Mouse (Mus musculus) thymus, adult 2 months (tissue): ENCODE measurements at regions not wholly inside any gene's neighbourhood (a gene's known extent, or its start where the extent isn't known, plus 50 kb on each side); places are given as distances from the start of the nearest gene placed in this dataset.

Source experiments
- DNase-seq: peaks from one replicate; pipeline ENCODE4 v3.0.0; 2021
- H3K27ac ChIP-seq: fragments of 200-500 bp; 2 replicates; pipeline ENCODE4 v1.5.1; 2012; ENCODE audit warnings: low read length, control low read depth; ENCODE audit not compliant: control insufficient read depth, insufficient read depth
- H3K27me3 ChIP-seq: fragments of 200-500 bp; 2 replicates; pipeline ENCODE4 v1.6.1; 2012; ENCODE audit warnings: mild to moderate bottlenecking, low read length, moderate library complexity, mixed read lengths; ENCODE audit not compliant: control insufficient read depth, insufficient read depth
- H3K36me3 ChIP-seq: fragments of 200-500 bp; 2 replicates; pipeline ENCODE4 v1.6.1; 2012; ENCODE audit warnings: mild to moderate bottlenecking, low read length, moderate library complexity; ENCODE audit not compliant: control insufficient read depth, insufficient read depth
- H3K4me1 ChIP-seq: fragments of 200-500 bp; replicated peaks from 2 replicates; pipeline ENCODE4 v1.6.1; 2012; ENCODE audit warnings: low read length; ENCODE audit not compliant: control insufficient read depth, insufficient read depth
- H3K4me3 ChIP-seq: fragments of 200-500 bp; 2 replicates; pipeline ENCODE4 v1.5.1; 2012; ENCODE audit warnings: mild to moderate bottlenecking, low read length, control low read depth, moderate library complexity; ENCODE audit not compliant: control insufficient read depth, insufficient read depth
- CTCF ChIP-seq: fragments of 200-500 bp; IDR thresholded peaks from 2 replicates; pipeline ENCODE4 v1.5.1; 2012; ENCODE audit warnings: mild to moderate bottlenecking, control low read depth, low read length, moderate library complexity, borderline replicate concordance; ENCODE audit not compliant: control insufficient read depth, poor library complexity, insufficient read depth; ENCODE audit errors: extremely low read depth
- POLR2A ChIP-seq: fragments of 200-500 bp; IDR thresholded peaks from 2 replicates; pipeline ENCODE4 v1.6.1; 2012; ENCODE audit warnings: mild to moderate bottlenecking, low read length, control low read depth, moderate library complexity; ENCODE audit not compliant: control insufficient read depth, poor library complexity, insufficient read depth; ENCODE audit errors: extremely low read depth
- WGBS: fragments of 180-500 bp; shearing (Covaris S2); methylation state at CpG from one replicate; pipeline ENCODE4 v1.1.7; 2018; 5-methylcytosine and 5-hydroxymethylcytosine counted together

GRCm38 (mm10) chr10:111699557-111700508 is 193.7 kb downstream of the Phlda1 start:
- H3K4me1 ChIP-seq, result no peaks in the 10 kb centered on the region
- 93% methylated on average over 16 of the region's 16 CpGs for WGBS
- no peaks in the 10 kb centered on the region for H3K36me3 ChIP-seq
- H3K27ac ChIP-seq, result no peak overlapping the region
- H3K4me3 ChIP-seq, result no peak overlapping the region
- DNase-seq, result no peak
- H3K27me3 ChIP-seq, result no peaks in the 10 kb centered on the region
- no peak for TF ChIP-seq CTCF
- TF ChIP-seq POLR2A, result no peak

- H3K4me3 ChIP-seq, result no peak overlapping the region
- no peaks in the 10 kb centered on the region for H3K4me1 ChIP-seq
- 94% methylated on average over 3 of the region's 3 CpGs for WGBS
- H3K27me3 ChIP-seq, result no peaks in the 10 kb centered on the region
- no peaks in the 10 kb centered on the region for H3K36me3 ChIP-seq
- H3K27ac ChIP-seq, result no peak overlapping the region
- TF ChIP-seq POLR2A, result no peak
- no peak for TF ChIP-seq CTCF
- DNase-seq, result no peak
These were observed 194.5 kb downstream of the Phlda1 start for GRCm38 (mm10) chr10:111700570-111700969.

GRCm38 (mm10) chr10:111701138-111701537 is 195.1 kb downstream of the Phlda1 start:
- Histone ChIP-seq H3K36me3 (no peaks in the 10 kb centered on the region), H3K27me3 (no peaks in the 10 kb centered on the region), H3K4me3 (no peak overlapping the region), H3K27ac (no peak overlapping the region), H3K4me1 (no peaks in the 10 kb centered on the region)
- no peak for TF ChIP-seq POLR2A
- TF ChIP-seq CTCF, result no peak
- WGBS, result 82% methylated on average over 4 of the region's 4 CpGs
- no peak for DNase-seq

GRCm38 (mm10) chr10:111702435-111702834 is 196.3 kb downstream of the Phlda1 start:
- Histone ChIP-seq H3K27me3 (no peaks in the 10 kb centered on the region), H3K27ac (no peak overlapping the region), H3K4me3 (no peak overlapping the region), H3K4me1 (no peaks in the 10 kb centered on the region), H3K36me3 (no peaks in the 10 kb centered on the region)
- TF ChIP-seq CTCF (no peak), POLR2A (no peak)
- WGBS, result 94% methylated on average over 6 of the region's 6 CpGs
- no peak for DNase-seq

- no peaks in the 10 kb centered on the region for H3K36me3 ChIP-seq
- 40% methylated on average over 3 of the region's 3 CpGs for WGBS
- H3K4me1 ChIP-seq, result no peaks in the 10 kb centered on the region
- no peaks in the 10 kb centered on the region for H3K27me3 ChIP-seq
- no peak overlapping the region for H3K4me3 ChIP-seq
- no peak for TF ChIP-seq CTCF
- no peak for TF ChIP-seq POLR2A
- no peak for DNase-seq
- no peak overlapping the region for H3K27ac ChIP-seq
These were observed 197.4 kb downstream of the Phlda1 start for GRCm38 (mm10) chr10:111703447-111703846.

GRCm38 (mm10) chr10:111711519-111712113 is 205.5 kb downstream of the Phlda1 start:
- Histone ChIP-seq H3K4me3 (no peak overlapping the region), H3K27ac (no peak overlapping the region), H3K27me3 (no peaks in the 10 kb centered on the region), H3K36me3 (no peaks in the 10 kb centered on the region), H3K4me1 (no peaks in the 10 kb centered on the region)
- DNase-seq, result no peak
- 83% methylated on average over 5 of the region's 5 CpGs for WGBS
- TF ChIP-seq POLR2A (no peak), CTCF (no peak)
